28 mouse cellular contexts compared by ENCODE assay signal in genomic region chr2:79457932-79458331, GRCm38 (mm10). TPM values are rescaled to one million over a fixed set of nuclear protein-coding genes. Genes with fewer than 3 reads are reported as not detected.
DNase-seq lines count a peak whose midpoint lies in the region; ATAC-seq and TF ChIP-seq lines count a peak whose summit lies in the region.
"Had no signal": no experiment of that assay in that cellular context is flagged by ENCODE, and none has a peak within 500 bp of the region (broad histone marks: within the 10 kb centered on the region; RNA-seq: fewer than 3 reads in every experiment).

No protein-coding gene starts in this region.

- TF ChIP-seq CTCF in forebrain, postnatal 0 days (IDR thresholded peaks at IDR 0.05; ENCODE audit: low read depth): no peak

- H3K4me1 ChIP-seq in forebrain, postnatal 0 days (ENCODE audit: insufficient read depth): peaks cover 12% of the 10 kb centered on the region
- H3K4me1 ChIP-seq in forebrain, embryonic 10.5 days: peaks cover 64% of the 10 kb centered on the region
- H3K4me1 ChIP-seq in midbrain, embryonic 14.5 days (ENCODE audit: control insufficient read depth, insufficient read depth, low read length): peaks cover 17% of the 10 kb centered on the region
- peaks cover 32% of the 10 kb centered on the region for H3K4me1 ChIP-seq in midbrain, embryonic 15.5 days
- peaks cover 39% of the 10 kb centered on the region for H3K4me1 ChIP-seq in embryonic facial prominence, embryonic 10.5 days
- H3K4me1 ChIP-seq: liver, embryonic 15.5 days had no signal

- DNase-seq in cerebellum, adult 9-10 months: peak; percentile 62
- no peak for DNase-seq in cerebellum, postnatal 4 days (ENCODE audit: low spot score in 2 of 2)
- peak; percentile 12 for DNase-seq in forebrain, postnatal 0 days
- DNase-seq in forebrain, embryonic 10.5 days (ENCODE audit: extremely low spot score, low spot score): no peak
- DNase-seq in midbrain, embryonic 14.5 days: peak; percentile 19
- DNase-seq in embryonic facial prominence, embryonic 10.5 days (ENCODE audit: low spot score): peak; percentile 11
- DNase-seq in left cerebral cortex, adult 18-20 months (ENCODE audit: low spot score in 2 of 2): no peak
- DNase-seq: adrenal gland, adult 8-10 months; gastrocnemius, postnatal 14 days; heart, postnatal 14 days; kidney, adult 11 months; kidney, postnatal 14 days; layer of hippocampus, adult 9-11 months; lung, embryonic 14.5 days; lung, postnatal 14 days; retina, postnatal 1 day; right cerebral cortex, postnatal 14 days; thymus, postnatal 14 days had no signal

- H3K4me2 ChIP-seq in forebrain, postnatal 0 days (ENCODE audit: low read depth): no peak overlapping the region
- no peak overlapping the region for H3K4me2 ChIP-seq in midbrain, embryonic 14.5 days (ENCODE audit: low read length)
- H3K4me2 ChIP-seq in midbrain, embryonic 15.5 days: no peak overlapping the region
- H3K4me2 ChIP-seq: embryonic facial prominence, embryonic 12.5 days; liver, embryonic 15.5 days; lung, embryonic 14.5 days; stomach, embryonic 15.5 days had no signal

- H3K9ac ChIP-seq in forebrain, postnatal 0 days: no peak overlapping the region
- no peak overlapping the region for H3K9ac ChIP-seq in midbrain, embryonic 14.5 days (replicated peaks; ENCODE audit: low read length)
- no peak overlapping the region for H3K9ac ChIP-seq in midbrain, embryonic 15.5 days
- H3K9ac ChIP-seq: embryonic facial prominence, embryonic 12.5 days; liver, embryonic 15.5 days; lung, embryonic 14.5 days; neural tube, embryonic 15.5 days; stomach, embryonic 15.5 days had no signal

- ATAC-seq in forebrain, postnatal 0 days: no peak
- no peak for ATAC-seq in midbrain, embryonic 14.5 days (ENCODE audit: low FRiP score, low TSS enrichment)
- ATAC-seq in midbrain, embryonic 15.5 days (replicated peaks): no peak

- no peaks in the 10 kb centered on the region for H3K36me3 ChIP-seq in forebrain, postnatal 0 days (ENCODE audit: insufficient read depth)
- no peaks in the 10 kb centered on the region for H3K36me3 ChIP-seq in forebrain, embryonic 10.5 days (replicated peaks)
- no peaks in the 10 kb centered on the region for H3K36me3 ChIP-seq in midbrain, embryonic 14.5 days (ENCODE audit: control insufficient read depth, insufficient read depth, low read length)
- no peaks in the 10 kb centered on the region for H3K36me3 ChIP-seq in midbrain, embryonic 15.5 days (replicated peaks)
- H3K36me3 ChIP-seq in embryonic facial prominence, embryonic 10.5 days (replicated peaks): no peaks in the 10 kb centered on the region
- H3K36me3 ChIP-seq: embryonic facial prominence, embryonic 12.5 days; hindbrain, embryonic 12.5 days; liver, embryonic 15.5 days; neural tube, embryonic 15.5 days; stomach, embryonic 15.5 days had no signal

- H3K4me3 ChIP-seq in forebrain, postnatal 0 days (ENCODE audit: low read depth, low read length): no peak overlapping the region
- H3K4me3 ChIP-seq in forebrain, embryonic 10.5 days: no peak overlapping the region
- H3K4me3 ChIP-seq in midbrain, embryonic 14.5 days (replicated peaks; ENCODE audit: low read depth, low read length): no peak overlapping the region
- no peak overlapping the region for H3K4me3 ChIP-seq in midbrain, embryonic 15.5 days
- H3K4me3 ChIP-seq in embryonic facial prominence, embryonic 10.5 days: no peak overlapping the region
- H3K4me3 ChIP-seq: embryonic facial prominence, embryonic 12.5 days; liver, embryonic 15.5 days; neural tube, embryonic 15.5 days; stomach, embryonic 15.5 days had no signal

- peaks cover 29% of the 10 kb centered on the region for H3K27me3 ChIP-seq in forebrain, postnatal 0 days (ENCODE audit: insufficient read depth, low read length)
- peaks cover 100% of the 10 kb centered on the region for H3K27me3 ChIP-seq in forebrain, embryonic 10.5 days (ENCODE audit: poor library complexity, severe bottlenecking)
- H3K27me3 ChIP-seq in midbrain, embryonic 14.5 days (ENCODE audit: control insufficient read depth, insufficient read depth, low read length): peaks cover 15% of the 10 kb centered on the region
- H3K27me3 ChIP-seq in midbrain, embryonic 15.5 days (replicated peaks): peaks cover 24% of the 10 kb centered on the region
- H3K27me3 ChIP-seq in embryonic facial prominence, embryonic 10.5 days (replicated peaks; ENCODE audit: low read depth, poor library complexity, severe bottlenecking): peaks cover 98% of the 10 kb centered on the region

- H3K27ac ChIP-seq in forebrain, postnatal 0 days (ENCODE audit: low read depth, low read length): no peak overlapping the region
- no peak overlapping the region for H3K27ac ChIP-seq in forebrain, embryonic 10.5 days
- no peak overlapping the region for H3K27ac ChIP-seq in midbrain, embryonic 14.5 days (replicated peaks; ENCODE audit: low read depth, low read length)
- no peak overlapping the region for H3K27ac ChIP-seq in midbrain, embryonic 15.5 days
- H3K27ac ChIP-seq in embryonic facial prominence, embryonic 10.5 days (replicated peaks): no peak overlapping the region
- H3K27ac ChIP-seq: embryonic facial prominence, embryonic 12.5 days; liver, embryonic 15.5 days; neural tube, embryonic 15.5 days; stomach, embryonic 15.5 days had no signal

- no peaks in the 10 kb centered on the region for H3K9me3 ChIP-seq in forebrain, postnatal 0 days (ENCODE audit: low read length)
- no peaks in the 10 kb centered on the region for H3K9me3 ChIP-seq in forebrain, embryonic 10.5 days
- no peaks in the 10 kb centered on the region for H3K9me3 ChIP-seq in midbrain, embryonic 14.5 days (ENCODE audit: control insufficient read depth, low read length)
- no peaks in the 10 kb centered on the region for H3K9me3 ChIP-seq in midbrain, embryonic 15.5 days
- no peaks in the 10 kb centered on the region for H3K9me3 ChIP-seq in embryonic facial prominence, embryonic 10.5 days
- H3K9me3 ChIP-seq: embryonic facial prominence, embryonic 12.5 days; hindbrain, embryonic 12.5 days; liver, embryonic 15.5 days; neural tube, embryonic 15.5 days; stomach, embryonic 15.5 days had no signal

- 18% methylated on average over 3 of the region's 3 CpGs for WGBS in forebrain, postnatal 0 days
- 24% methylated on average over 3 of the region's 3 CpGs for WGBS in forebrain, embryonic 10.5 days
- WGBS in midbrain, embryonic 14.5 days: 23% methylated on average over 3 of the region's 3 CpGs
- WGBS in midbrain, embryonic 15.5 days: 28% methylated on average over 3 of the region's 3 CpGs
- WGBS in embryonic facial prominence, embryonic 10.5 days: 17% methylated on average over 3 of the region's 3 CpGs

RNA-seq across cellular contexts. Expression of gene Cerkl, which starts 1.3 kb away (rescaled TPM):
- total RNA-seq in forebrain, postnatal 0 days (2014; rRNA removed): 0.15 and 0.52 TPM in 2 replicates
- 1.1 and 1.2 TPM in 2 replicates for polyA plus RNA-seq in forebrain, postnatal 0 days (2015; fragmentation: Nextera tagmentation; extraction: Ambion mirVana)
- 0.86 and 1.3 TPM in 2 replicates for polyA plus RNA-seq in forebrain, embryonic 10.5 days (2016; fragmentation: Nextera tagmentation; extraction: Ambion mirVana)
- 1.1 and 3.3 TPM in 2 replicates for polyA plus RNA-seq in midbrain, embryonic 14.5 days (2014; fragmentation: Nextera tagmentation; extraction: Ambion mirVana)
- 0.80 and 1.1 TPM in 2 replicates for polyA plus RNA-seq in midbrain, embryonic 15.5 days (2015; fragmentation: Nextera tagmentation; extraction: Ambion mirVana)
- 4.5 and 5.2 TPM in 2 replicates for polyA plus RNA-seq in embryonic facial prominence, embryonic 10.5 days (2016; fragmentation: Nextera tagmentation; extraction: Ambion mirVana)
- 1 to 10 TPM; 3.6 to 3.8 TPM for total RNA-seq in left cerebral cortex, adult 18-20 months (2021)

RNA-seq across cellular contexts. Expression of gene Neurod1, which starts 1.4 kb away (rescaled TPM):
- total RNA-seq in forebrain, postnatal 0 days (2014; rRNA removed): 14.2 and 15.9 TPM in 2 replicates
- polyA plus RNA-seq in forebrain, postnatal 0 days (2015; fragmentation: Nextera tagmentation; extraction: Ambion mirVana): 29.8 and 43.0 TPM in 2 replicates
- polyA plus RNA-seq in forebrain, embryonic 10.5 days (2016; fragmentation: Nextera tagmentation; extraction: Ambion mirVana): 10.1 and 13.2 TPM in 2 replicates
- 37.0 and 40.2 TPM in 2 replicates for polyA plus RNA-seq in midbrain, embryonic 14.5 days (2014; fragmentation: Nextera tagmentation; extraction: Ambion mirVana)
- 21.0 and 21.4 TPM in 2 replicates for polyA plus RNA-seq in midbrain, embryonic 15.5 days (2015; fragmentation: Nextera tagmentation; extraction: Ambion mirVana)
- polyA plus RNA-seq in embryonic facial prominence, embryonic 10.5 days (2016; fragmentation: Nextera tagmentation; extraction: Ambion mirVana): 25.1 and 28.7 TPM in 2 replicates
- total RNA-seq in left cerebral cortex, adult 18-20 months (2021): 10 to 100 TPM; 16.1 to 19.4 TPM
- total RNA-seq: adrenal gland, adult 8-10 months; granulocyte monocyte progenitor cell, adult 5-6 weeks; heart, postnatal 14 days; liver, adult 2 months had no signal
- polyA plus RNA-seq: heart, embryonic 14.5 days; kidney, embryonic 14.5 days; liver, adult 2 months; liver, embryonic 15.5 days; lung, embryonic 14.5 days had no signal

Comparison
In these comparisons a context has a peak if more than half of its experiments do, and no peak if none do; other contexts are left out.
1. DNase-seq: peak in cerebellum, adult 9-10 months (single experiment), forebrain, postnatal 0 days (single experiment), midbrain, embryonic 14.5 days (single experiment) and embryonic facial prominence, embryonic 10.5 days (single experiment); none in cerebellum, postnatal 4 days (0 of 2), forebrain, embryonic 10.5 days (single experiment) and left cerebral cortex, adult 18-20 months (0 of 2).